Mouse (Mus musculus) left cerebral cortex, adult 11 months (tissue): ENCODE results near the gene Dapk1.

ENCODE experiments used
- DNase-seq: peaks from one replicate; pipeline ENCODE4 v3.0.0; 2022; ENCODE audit warnings: low spot score

The Dapk1 gene

GRCm38 (mm10) chr13:60695186-60695980 is 93.6 kb downstream of the Dapk1 start:
- DNase-seq = no peak

DNA sequence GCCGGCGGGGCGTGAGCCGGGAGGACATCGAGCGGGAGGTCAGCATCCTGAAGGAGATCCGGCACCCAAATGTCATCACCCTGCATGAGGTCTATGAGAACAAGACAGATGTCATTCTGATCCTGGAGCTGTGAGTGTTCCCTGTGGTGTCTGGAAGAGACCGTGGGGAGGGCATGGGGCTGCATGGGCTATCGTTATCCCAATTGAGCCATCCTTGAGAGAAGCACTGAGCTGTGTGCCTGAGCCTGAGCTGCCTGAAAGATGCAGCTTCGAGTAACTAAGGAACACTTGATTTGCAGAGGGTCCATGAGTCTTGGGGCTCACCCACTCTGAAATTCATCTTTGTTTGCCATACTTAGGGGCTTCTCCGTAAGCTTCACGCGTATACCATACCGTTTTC is 94.6 kb downstream of the Dapk1 start:
- no peak for DNase-seq

DNA sequence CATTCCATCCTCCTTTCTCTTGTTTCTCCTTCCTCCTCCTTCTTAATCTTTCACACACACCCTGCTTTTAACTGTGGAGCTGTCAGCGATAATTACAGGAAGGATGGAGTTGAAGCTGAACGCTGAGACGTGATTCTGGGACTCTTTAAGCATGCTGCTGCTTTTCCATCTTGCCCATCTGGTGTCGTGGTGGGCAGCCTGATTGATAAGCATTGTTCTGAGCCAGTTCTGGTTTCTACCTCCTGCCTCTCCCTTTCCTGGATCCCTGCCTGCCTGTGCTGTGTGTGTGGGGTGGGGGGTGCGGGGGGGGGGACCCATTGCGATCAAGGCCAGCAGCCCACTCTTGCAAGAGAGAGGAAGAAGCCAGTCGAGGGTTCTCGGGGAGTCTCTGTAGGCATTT is 95.0 kb downstream of the Dapk1 start:
- no peak for DNase-seq

- DNase-seq = no peak
These were observed 96.3 kb downstream of the Dapk1 start for GRCm38 (mm10) chr13:60698021-60698420.

DNA sequence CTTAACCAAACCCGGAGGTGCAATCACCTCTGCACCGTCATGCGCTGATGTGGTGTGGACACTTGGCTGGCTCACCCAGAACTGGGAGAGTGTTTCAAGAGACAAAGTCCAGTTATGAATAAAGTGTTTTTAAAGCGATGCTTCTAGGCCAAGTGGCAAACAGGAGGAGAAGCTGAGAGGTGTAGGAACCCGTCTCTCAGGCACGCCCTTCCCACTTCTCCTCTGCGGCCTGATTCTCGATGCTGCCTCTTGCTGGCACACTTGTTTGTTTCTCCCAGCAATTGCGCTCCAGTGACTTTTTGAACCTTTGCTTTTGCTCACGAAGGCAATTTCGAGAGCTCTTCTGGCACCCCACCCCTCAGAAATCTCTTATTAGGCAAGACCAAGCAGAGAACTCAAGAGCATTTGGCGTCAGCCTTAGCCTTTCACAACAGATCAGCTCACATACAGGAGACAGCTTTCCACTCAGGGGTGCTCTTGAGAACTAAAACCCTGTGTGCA is 100.0 kb downstream of the Dapk1 start:
- no peak for DNase-seq

DNA sequence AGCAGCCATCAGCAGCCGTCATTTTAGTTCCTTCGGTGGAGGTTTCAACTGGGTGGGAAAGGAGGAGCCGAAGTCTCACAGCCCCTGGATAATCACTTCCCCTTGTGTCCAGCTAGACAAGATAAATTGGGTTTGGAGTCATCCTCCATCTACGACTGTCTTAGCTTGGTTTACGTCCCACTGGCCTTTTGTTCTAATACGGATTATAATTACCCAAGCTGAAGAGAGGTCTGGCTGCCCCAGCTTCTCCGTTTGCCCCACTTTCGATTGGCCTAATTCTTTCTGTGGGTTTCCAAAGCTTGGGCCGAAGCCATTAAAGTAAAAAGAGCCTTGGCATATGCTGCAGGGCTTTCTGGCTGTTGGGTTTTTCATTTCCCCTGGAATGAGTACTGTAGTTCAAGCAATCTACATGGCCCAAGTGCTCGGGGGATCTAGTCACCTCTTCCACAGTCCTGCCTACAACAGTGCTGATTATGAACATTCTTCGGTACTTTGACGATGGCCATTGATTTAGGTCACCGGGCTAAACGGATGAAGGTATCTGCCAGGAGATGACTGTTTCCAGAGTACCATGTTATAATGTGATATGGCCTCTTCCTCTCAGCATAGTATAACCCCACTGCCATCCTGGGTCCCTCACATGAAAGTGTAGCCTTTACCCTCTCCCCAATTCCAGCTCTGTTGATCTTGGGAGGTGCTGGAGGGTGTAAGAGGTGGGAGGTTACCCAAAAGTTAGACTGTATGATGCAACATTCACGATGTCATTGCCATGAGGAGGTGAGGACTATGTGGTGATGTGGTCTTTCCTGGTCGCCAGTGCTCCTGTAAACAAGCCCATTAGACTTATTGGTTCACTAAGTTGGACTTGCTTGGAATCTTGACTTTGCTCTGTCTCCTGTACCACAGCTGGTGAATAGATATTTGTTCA is 106.1 kb downstream of the Dapk1 start:
- DNase-seq = no peak

- DNase-seq = no peak
These were observed 107.4 kb downstream of the Dapk1 start for GRCm38 (mm10) chr13:60709136-60709535.

DNA sequence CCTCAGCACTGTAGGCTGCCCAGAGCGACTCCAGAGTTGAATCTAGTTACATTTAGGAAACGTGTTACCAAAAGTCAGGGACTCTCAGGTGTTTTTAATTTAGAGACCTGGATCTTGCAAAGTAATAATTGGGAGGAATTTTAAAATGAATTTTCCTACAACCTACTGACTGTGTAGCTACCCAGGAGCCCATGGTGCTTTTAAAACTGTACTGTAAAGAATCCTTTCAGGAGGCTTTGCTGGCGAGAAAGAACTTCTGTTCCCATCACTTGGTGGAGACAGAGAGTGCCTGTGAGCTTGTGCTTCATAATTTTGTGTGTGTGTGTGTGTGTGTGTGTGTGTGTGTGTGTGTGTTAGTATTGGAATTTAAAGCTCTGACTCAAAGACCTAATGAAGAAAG is 109.2 kb downstream of the Dapk1 start:
- DNase-seq = no peak

DNA sequence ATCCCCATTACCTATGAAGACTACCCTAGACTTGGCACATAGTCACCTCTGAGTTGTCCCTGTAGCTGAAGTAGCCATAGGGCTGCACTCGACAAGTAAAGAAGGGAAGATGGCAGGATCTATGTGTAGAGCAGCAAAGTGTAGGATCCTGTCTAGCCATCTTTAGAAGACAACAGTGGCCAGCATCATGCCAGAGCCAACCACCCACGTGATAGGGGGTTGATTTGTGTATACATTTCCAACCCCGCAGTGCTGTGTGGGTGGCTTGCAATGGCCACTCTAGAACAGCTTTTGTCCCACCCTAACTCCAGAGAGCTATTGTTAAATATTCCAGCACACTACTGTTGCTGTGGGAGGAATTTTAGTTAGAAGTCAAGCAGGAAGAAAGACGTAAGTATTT is 111.8 kb downstream of the Dapk1 start:
- DNase-seq = no peak

DNA sequence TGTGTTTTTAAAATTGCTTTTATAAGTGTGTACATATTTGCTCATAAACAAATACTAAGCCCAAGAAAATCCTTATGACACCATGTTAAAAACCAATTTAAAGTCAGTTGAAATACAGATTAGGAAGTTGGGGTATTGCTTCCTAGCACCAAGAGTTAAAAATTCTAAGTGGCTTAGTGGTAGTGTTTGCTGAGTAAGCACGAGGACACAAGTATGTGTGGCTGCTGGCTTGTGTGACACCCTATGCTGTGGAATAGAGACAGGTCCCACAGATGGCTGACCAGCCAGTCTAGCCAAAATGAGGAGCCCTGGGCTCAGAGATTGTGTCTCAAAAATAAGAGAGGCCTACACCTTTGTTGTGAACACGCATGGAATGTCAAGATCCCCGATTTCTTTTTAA is 114.4 kb downstream of the Dapk1 start:
- no peak for DNase-seq

GRCm38 (mm10) chr13:60717421-60717820 is 115.7 kb downstream of the Dapk1 start:
- no peak for DNase-seq

DNA sequence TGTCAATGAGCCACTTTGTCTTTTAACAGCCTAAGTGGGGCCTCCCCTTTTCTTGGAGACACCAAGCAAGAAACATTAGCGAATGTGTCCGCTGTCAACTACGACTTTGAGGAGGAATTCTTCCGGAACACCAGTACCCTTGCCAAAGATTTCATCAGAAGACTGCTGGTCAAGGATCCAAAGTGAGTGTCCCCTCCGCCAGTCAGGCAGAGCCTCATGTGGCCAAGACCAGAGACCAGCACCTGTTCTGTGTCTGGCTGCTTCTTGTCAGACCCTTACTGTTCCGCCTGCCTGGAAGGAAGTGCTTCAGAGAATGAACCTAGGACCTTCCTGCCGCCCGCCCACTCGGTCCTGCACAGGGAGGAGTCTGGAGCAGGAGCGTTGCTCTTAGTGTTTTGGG is 117.8 kb downstream of the Dapk1 start:
- no peak for DNase-seq

GRCm38 (mm10) chr13:60722763-60723162 is 121.0 kb downstream of the Dapk1 start:
- no peak for DNase-seq

GRCm38 (mm10) chr13:60728276-60729054 is 126.7 kb downstream of the Dapk1 start:
- DNase-seq = no peak

DNA sequence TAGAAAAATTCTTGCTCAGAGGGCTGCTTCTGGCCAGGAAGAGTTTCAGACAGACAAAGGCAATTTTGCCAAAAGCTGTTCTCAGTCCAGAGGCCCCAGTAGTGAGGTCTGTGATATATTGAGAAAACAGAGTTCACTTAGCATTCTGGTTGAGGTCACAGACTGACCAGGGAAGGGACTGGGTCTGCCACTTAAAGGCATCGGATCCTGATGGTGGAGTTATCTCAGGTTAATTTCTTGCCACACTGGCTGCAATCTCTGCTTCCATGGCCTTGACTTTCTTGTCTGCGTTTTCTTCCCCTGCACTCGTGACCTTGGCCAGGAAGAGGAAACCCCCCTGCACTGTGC is 127.3 kb downstream of the Dapk1 start:
- DNase-seq = no peak

DNA sequence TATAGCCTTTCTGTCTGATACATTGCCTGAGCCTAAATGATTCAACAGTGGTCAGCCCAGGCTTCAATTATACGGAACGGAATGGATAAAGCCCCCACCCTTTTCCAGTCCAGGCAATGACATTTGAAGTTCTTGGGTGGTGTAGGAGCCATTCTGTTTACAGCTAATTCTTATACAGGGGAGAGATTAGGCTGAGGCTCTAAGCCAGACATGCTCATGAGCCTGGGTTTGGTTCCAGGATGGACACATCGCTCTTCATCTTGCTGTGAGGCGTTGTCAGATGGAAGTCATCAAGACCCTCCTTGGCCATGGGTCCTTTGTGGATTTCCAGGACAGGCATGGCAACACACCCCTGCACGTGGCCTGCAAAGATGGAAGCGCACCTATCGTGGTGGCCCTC is 128.8 kb downstream of the Dapk1 start:
- DNase-seq = no peak

DNA sequence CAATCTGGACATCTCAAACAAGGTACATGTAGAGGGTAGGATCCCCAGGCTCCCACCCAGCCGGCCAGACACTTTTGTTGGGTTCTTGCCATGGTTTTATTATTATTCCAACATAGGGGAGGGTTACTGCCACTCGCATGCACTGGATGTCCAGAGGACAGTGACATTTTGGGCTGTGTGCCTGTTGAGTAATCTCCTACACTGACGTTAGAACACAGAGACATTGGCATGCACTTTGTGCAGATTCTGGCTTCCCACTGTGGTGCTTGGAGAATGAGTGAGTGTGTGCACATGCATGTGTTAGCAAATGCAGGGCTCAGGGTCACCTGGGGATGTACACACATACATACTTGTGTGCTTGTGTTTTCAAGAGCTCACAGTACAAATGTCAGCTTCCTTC is 129.3 kb downstream of the Dapk1 start:
- DNase-seq = no peak

DNA sequence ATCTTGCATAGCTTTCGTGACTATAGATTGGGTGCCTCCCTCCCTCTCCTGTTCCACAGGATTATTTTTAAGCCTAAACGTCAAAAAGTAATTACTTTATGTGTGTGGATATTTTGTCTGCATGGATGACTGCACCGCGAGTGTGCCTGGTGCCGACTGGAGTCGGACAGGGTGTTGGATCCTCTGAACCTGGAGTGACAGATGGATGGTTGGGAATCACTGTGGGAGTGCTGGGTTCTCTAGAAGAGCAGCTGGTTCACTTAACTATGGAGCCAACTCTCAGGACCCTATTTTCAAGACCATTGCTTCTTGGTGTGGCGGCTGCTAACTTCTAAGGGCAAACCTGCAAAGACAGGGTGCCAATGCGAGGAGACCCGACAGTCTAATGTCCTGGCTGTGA is 133.6 kb downstream of the Dapk1 start:
- DNase-seq = no peak

DNA sequence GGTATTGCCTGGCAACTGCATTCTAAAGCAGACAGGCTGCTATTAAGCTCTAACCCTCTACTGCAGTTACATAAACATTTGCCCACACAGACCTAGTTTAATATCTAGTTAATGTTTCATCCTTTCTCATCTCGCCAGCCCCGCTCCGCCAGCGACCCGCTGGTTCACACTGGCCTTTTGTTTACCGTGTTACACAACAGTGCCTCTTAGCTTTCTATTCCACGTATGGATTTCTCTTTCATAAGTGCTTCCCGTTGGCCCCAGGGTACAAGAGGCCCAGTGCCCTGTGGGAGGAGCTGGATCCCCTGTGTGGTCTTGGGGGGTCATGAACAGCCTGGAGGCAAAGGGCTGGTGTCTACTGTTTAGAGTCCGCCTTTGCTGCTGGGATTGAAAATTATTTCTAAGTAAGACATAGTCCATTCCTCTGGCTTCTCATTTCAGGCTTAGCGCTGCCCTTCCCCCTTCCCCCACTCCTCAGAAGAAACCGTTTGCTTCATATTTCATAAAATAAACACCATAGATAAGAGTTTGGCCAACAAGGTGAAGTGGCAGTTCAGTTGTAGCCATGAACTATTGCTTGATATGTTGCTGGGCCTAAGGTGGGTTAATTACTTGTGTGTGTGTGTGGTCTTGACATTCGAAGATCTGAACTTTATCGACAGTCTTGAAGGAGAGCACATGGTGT is 134.8 kb downstream of the Dapk1 start:
- DNase-seq = no peak

DNA sequence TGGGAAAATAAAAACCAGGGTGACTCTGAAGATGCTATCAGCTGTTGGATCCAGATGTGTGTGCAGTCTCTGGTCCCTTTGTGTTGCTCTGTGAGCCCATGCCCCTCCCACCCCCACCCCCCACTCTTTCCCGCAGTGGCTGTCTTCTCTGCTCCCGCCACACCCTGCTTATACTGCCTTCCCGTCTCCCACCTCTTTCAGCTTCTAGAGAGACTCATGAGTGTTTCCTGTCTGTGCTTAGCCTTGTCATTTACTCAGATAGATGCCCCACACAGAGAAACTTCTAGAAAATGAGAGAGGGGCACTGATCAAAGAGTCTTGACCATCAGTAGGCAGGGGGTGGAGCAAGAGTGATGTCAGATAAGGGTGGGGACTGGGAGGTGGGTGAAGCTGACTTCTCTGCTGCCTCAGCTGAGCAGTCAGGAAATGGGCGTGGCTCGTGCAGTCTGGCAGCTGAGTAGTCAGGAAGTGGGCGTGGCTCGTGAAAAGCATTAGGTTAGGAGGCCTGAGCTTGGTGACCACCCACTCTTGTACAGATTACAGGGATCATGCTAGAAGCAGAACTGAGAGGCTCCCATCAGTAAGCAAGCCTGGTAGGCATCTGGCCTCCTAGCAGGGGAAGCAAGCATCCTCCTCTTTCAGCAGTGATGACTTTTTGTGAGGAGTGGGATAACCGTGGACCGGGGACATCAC is 136.0 kb downstream of the Dapk1 start:
- DNase-seq = peak; percentile 50

GRCm38 (mm10) chr13:60738429-60738828 is 136.7 kb downstream of the Dapk1 start:
- no peak for DNase-seq
